Mouse (Mus musculus) kidney, postnatal 0 days (tissue): Measurements from ENCODE around the gene Gimap4. TPM values are rescaled to one million over a fixed set of nuclear protein-coding genes. Genes with fewer than 3 reads are reported as not detected.

Experiments used
- ATAC-seq: fragments of 200-750 bp; cut with Nextera tagmentation; replicated peaks from 2 replicates; pipeline ENCODE4 v1.8.0; 2017; ENCODE audit warnings: low read depth, moderate number of reproducible peaks, moderate TSS enrichment, moderate library complexity; ENCODE audit not compliant: low FRiP score
- DNase-seq: peaks from one replicate; pipeline ENCODE4 v3.0.0-alpha.2; 2016; ENCODE audit warnings: low spot score
- H3K27ac ChIP-seq: fragments of 300-500 bp; sonication (generic); 2 replicates; pipeline ENCODE4 v1.5.1; 2014; ENCODE audit warnings: mild to moderate bottlenecking
- H3K27me3 ChIP-seq: fragments of 300-500 bp; sonication (generic); 2 replicates; pipeline ENCODE4 v1.6.1; 2014; ENCODE audit warnings: low read length, mixed read lengths; ENCODE audit not compliant: insufficient read depth
- H3K36me3 ChIP-seq: fragments of 300-500 bp; sonication (generic); 2 replicates; pipeline ENCODE4 v1.6.1; 2014; ENCODE audit warnings: low read length, mixed read lengths; ENCODE audit not compliant: insufficient read depth
- H3K4me1 ChIP-seq: fragments of 300-500 bp; sonication (generic); replicated peaks from 2 replicates; pipeline ENCODE4 v1.6.1; 2014; ENCODE audit warnings: antibody characterized with exemption, low read length, mixed read lengths; ENCODE audit not compliant: insufficient read depth
- H3K4me2 ChIP-seq: fragments of 300-500 bp; sonication (generic); 2 replicates; pipeline ENCODE4 v1.6.1; 2014; ENCODE audit warnings: mild to moderate bottlenecking, low read length, moderate library complexity, mixed read lengths
- H3K4me3 ChIP-seq: fragments of 300-500 bp; sonication (generic); replicated peaks from 2 replicates; pipeline ENCODE4 v1.5.1; 2014; ENCODE audit warnings: low read depth, low read length
- H3K9ac ChIP-seq: fragments of 300-500 bp; sonication (generic); 2 replicates; pipeline ENCODE4 v1.6.1; 2014; ENCODE audit warnings: low read depth, low read length
- H3K9me3 ChIP-seq: fragments of 300-500 bp; sonication (generic); replicated peaks from 2 replicates; pipeline ENCODE4 v1.6.1; 2016; ENCODE audit warnings: low read length, inconsistent platforms, mixed read lengths
- CTCF ChIP-seq: IDR thresholded peaks from 2 replicates; pipeline ENCODE4 v1.5.1; 2016; ENCODE audit warnings: antibody characterized with exemption, low read depth, mild to moderate bottlenecking, moderate library complexity
- WGBS: fragments of 180-500 bp; shearing (Covaris S2); extraction: QIAGEN DNeasy Blood & Tissue Kit; methylation state at CpG from one replicate; pipeline ENCODE4 v1.1.7; 2014; 5-methylcytosine and 5-hydroxymethylcytosine counted together
- polyA plus RNA-seq: library from polyadenylated mRNA; unstranded; fragments of >200 nt; fragmentation: Nextera tagmentation; extraction: Ambion mirVana; gene quantifications from 2 replicates; pipeline ENCODE4 v1.2.1, GENCODE M21; 2015

The Gimap4 gene
- polyA plus RNA-seq, 1 experiment from 2014 or later: 71.3 TPM

DNA sequence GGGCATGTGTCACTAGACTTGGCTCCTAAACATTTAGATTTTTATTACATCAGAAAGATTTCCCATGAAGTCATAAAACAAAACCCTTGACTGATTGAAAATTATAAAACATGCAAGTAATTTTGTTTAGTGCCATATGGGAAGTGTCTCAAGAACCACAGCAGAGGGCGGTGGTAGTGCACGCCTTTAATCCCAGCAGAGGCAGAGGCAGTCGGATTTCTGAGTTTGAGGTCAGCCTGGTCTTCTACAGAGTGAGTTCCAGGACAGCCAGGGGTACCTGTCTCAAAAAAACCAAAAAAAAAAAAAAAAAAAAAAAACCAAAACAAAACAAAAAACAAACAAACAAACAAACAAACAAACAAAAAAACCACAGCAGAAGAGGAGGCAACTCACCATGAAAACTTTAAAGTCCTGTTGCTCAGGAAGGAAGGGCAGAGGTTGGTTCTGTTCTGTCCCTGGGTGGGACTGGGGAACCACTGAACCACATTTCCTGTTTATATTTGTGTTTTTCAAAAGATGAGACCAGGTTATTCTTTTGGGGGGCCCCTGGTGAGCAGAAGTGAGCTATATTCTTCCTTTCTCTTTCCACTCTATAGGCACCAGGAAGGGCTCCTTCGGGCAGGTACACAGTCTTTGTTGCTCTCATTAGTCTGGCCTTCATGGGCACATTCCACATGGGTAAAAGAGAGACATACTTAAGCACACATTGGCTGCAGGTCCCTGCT, 12.6 kb downstream of the Gimap4 start:
- DNase-seq (no peak), ATAC-seq (no peak)
- H3K27ac ChIP-seq: no peak overlapping the region; the same call in 1 of the 2 replicates

DNA sequence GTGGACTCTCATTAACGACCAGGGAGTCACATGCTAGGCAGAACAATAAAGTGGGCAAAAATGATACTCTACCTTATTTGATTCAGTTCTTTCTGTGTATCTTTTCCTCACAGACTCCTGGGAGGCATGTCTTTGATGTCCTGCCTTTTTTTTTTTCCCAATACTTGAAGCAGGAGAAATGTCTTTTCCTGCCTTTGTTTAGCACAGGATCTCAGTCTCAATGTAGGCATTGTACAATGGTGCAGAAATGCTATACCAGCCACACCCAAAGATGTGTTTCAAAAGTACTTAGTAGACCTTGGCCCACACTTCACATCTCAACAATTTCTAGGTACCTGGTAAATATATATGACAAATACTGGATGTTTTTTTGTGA, 13.2 kb downstream of the Gimap4 start:
- Histone ChIP-seq H3K4me1 (no peaks in the 10 kb centered on the region), H3K4me3 (no peak overlapping the region), H3K4me2 (no peak overlapping the region), H3K9ac (no peak overlapping the region), H3K36me3 (peaks cover 3% of the 10 kb centered on the region; the same call in 1 of the 2 replicates), H3K9me3 (no peaks in the 10 kb centered on the region), H3K27me3 (no peaks in the 10 kb centered on the region), H3K27ac (no peak overlapping the region)
- no peak for DNase-seq
- WGBS: 46% methylated on average over 1 of the region's 1 CpGs
- no peak for ATAC-seq
- TF ChIP-seq CTCF: no peak

More for the DNA sequence above, 12.6 kb downstream of the Gimap4 start:
- Histone ChIP-seq H3K9ac (no peak overlapping the region), H3K36me3 (no peaks in the 10 kb centered on the region), H3K4me1 (no peaks in the 10 kb centered on the region), H3K9me3 (no peaks in the 10 kb centered on the region), H3K27me3 (no peaks in the 10 kb centered on the region), H3K4me3 (no peak overlapping the region), H3K4me2 (no peak overlapping the region)
- no peak for TF ChIP-seq CTCF
- WGBS: 80% methylated on average over 4 of the region's 4 CpGs

DNA sequence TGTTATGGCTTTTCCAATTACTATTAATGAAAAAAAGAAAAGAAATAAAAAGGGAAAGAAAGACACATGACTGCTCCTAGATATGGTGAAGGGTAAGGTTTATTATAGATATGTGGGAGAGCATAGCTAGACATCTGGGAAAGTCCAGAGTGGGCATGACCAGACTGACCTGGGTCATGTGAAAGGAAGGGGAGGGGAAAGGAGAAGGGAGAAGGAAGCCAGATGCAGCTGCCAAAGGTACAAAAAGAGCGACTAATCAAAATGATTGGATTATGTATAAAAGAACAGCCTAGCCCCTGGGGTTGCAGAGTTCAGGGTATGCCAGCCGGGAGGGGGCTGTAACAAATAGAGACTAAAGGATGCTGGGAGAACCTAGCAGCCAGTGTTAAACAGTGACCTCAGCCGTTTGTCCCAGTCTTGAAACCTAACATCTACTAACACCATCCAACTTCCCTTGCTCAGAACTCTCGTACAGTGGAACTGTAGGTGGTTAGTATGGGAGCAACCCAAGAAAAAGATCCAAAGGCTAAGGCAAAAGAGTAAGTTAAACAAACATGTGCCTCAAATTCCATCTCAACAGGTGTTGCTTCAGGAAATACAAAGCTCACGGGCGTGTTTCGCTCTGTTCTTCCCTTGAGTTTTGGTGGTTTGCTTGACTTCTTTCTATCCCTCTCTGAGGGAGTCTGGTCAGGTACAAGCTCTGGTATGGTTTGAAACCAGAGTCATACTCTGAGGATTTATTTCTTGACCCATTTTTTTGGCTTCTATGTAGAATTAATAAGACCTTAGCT, 13.9 kb downstream of the Gimap4 start:
- WGBS: 83% methylated on average over 7 of the region's 7 CpGs
- H3K27ac ChIP-seq: peak overlapping the region; percentile 50
- ATAC-seq: no peak

DNA sequence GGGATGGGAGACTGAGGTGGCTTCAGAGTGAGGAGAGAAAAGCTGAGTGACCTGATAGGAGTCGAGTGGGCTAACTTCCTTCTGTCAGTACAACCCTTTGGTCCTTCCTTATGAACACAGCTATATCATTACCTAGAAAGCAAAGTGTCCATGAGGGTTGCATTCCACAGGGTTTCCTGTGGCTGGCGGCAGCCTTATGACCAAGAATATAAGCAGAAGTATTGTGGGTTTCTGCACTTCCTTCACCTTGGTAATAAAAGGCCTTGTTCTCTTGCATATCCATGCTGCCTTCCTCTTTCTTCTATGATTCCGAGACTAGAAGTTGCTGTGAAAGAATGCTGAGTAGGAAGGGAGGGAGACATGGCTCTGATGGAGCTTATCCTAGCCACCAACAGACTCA, 14.5 kb downstream of the Gimap4 start:
- TF ChIP-seq CTCF: no peak
- Histone ChIP-seq H3K27ac (peak overlapping the region; percentile 64), H3K9ac (no peak overlapping the region), H3K4me3 (no peak overlapping the region), H3K4me2 (no peak overlapping the region), H3K4me1 (no peaks in the 10 kb centered on the region), H3K36me3 (peaks cover 3% of the 10 kb centered on the region; the same call in 1 of the 2 replicates), H3K9me3 (no peaks in the 10 kb centered on the region), H3K27me3 (no peaks in the 10 kb centered on the region)
- ATAC-seq (no peak), DNase-seq (no peak)
- 83% methylated on average over 3 of the region's 3 CpGs for whole genome bisulfite sequencing

More for the DNA sequence above, 13.9 kb downstream of the Gimap4 start:
- H3K36me3 ChIP-seq: peaks cover 3% of the 10 kb centered on the region; the same call in 1 of the 2 replicates
- no peaks in the 10 kb centered on the region for H3K27me3 ChIP-seq
- no peak for DNase-seq
- TF ChIP-seq CTCF: no peak
- no peak overlapping the region for H3K4me3 ChIP-seq
- H3K9me3 ChIP-seq: no peaks in the 10 kb centered on the region
- no peak overlapping the region for H3K9ac ChIP-seq
- H3K4me2 ChIP-seq: no peak overlapping the region
- no peaks in the 10 kb centered on the region for H3K4me1 ChIP-seq

DNA sequence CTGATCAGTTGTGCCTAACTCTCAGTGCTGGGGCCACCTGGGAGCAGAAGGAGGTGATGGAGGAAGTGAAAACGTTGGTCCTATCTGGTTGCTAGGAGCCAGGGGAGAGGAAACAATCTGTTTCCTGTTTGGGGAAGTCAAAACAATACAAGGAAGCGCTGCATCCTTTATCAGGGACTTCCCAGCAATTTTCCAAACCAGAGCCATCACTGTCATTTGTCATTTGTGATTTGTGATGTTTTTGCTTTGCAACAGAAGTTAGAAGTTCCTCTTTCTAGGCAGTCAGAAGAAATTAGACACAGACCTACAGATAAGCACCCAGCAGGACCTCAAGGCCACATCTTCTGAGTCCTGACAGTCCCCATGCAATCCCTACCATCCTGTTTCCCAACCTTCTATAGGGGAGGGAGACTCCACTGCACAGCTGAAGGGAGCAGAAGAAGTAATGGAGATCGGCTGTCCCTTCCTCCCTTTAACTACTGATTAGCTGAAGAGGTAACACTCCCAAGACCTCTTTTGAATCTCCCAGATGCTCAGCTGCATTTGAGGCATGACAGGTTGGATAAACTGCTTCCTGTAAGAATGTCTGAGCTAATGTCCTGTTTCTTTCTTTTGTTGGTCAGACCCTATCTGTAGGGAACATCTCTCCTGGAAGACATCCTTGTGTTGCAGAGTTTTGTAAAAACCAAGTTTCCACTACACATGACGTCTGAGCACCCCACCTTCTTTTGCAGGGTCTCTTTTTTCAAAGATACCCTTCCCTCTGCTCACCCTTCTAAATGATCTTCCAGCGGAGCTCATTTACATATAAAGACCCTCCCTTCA, 16.1 kb downstream of the Gimap4 start:
- H3K27ac ChIP-seq: peak overlapping the region; percentile 66
- ATAC-seq (no peak), DNase-seq (peak; percentile 61)

DNA sequence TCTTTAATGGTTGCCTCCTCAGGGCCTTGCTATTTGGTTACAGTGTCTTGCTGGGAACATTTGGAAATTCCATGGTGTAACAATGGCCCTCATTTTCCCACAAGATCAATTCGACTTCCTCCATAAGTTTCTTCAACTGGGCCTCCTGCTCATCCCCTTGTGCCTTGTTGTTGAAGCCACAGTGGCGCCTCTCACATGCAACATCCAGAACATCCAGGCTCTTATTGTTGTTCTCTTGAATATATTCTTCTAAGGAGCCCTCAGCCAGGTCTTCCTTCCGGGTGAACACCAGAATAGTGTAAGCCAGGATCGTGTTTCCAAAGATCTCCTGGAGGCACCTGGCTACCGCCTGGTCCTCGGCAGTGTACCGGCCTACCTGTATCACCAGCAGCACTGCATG, 17.8 kb downstream of the Gimap4 start:
- Histone ChIP-seq H3K36me3 (peaks cover 3% of the 10 kb centered on the region; the same call in 1 of the 2 replicates), H3K4me3 (no peak overlapping the region), H3K27ac (peak overlapping the region; percentile 19; the same call in 1 of the 2 replicates), H3K4me2 (no peak overlapping the region), H3K9me3 (no peaks in the 10 kb centered on the region), H3K4me1 (no peaks in the 10 kb centered on the region), H3K27me3 (no peaks in the 10 kb centered on the region), H3K9ac (no peak overlapping the region)
- 84% methylated on average over 7 of the region's 7 CpGs for WGBS
- DNase-seq (no peak), ATAC-seq (no peak)
- TF ChIP-seq CTCF: no peak

More for the DNA sequence above, 16.1 kb downstream of the Gimap4 start:
- Histone ChIP-seq H3K9ac (no peak overlapping the region), H3K4me1 (no peaks in the 10 kb centered on the region), H3K9me3 (no peaks in the 10 kb centered on the region), H3K36me3 (peaks cover 3% of the 10 kb centered on the region; the same call in 1 of the 2 replicates), H3K4me3 (no peak overlapping the region), H3K4me2 (no peak overlapping the region), H3K27me3 (no peaks in the 10 kb centered on the region)
- no peak for TF ChIP-seq CTCF
- 52% methylated on average over 5 of the region's 5 CpGs for WGBS
